Mouse (Mus musculus): Measurements from ENCODE around the gene Nectin1. TPM values are rescaled to one million over a fixed set of nuclear protein-coding genes. Genes with fewer than 3 reads are reported as not detected.

Gene Nectin1
- total RNA-seq, 2 experiments from 2014 or later = not detected

- no peak for ATAC-seq (replicated peaks; ENCODE audit: low FRiP score, poor library complexity, severe bottlenecking)
Measured at GRCm38 (mm10) chr9:43757972-43758965, 14.5 kb downstream of the Nectin1 start.

- ATAC-seq (replicated peaks; ENCODE audit: low FRiP score, poor library complexity, severe bottlenecking) = no peak
Measured at GRCm38 (mm10) chr9:43760078-43760477, 16.3 kb downstream of the Nectin1 start.

GRCm38 (mm10) chr9:43761181-43761820, 17.5 kb downstream of the Nectin1 start:
- no peak for ATAC-seq (replicated peaks; ENCODE audit: low FRiP score, poor library complexity, severe bottlenecking)

GRCm38 (mm10) chr9:43761941-43762340, 18.2 kb downstream of the Nectin1 start:
- no peak for ATAC-seq (replicated peaks; ENCODE audit: low FRiP score, poor library complexity, severe bottlenecking)

- ATAC-seq (replicated peaks; ENCODE audit: low FRiP score, poor library complexity, severe bottlenecking) = no peak
Measured at GRCm38 (mm10) chr9:43765419-43766179, 21.8 kb downstream of the Nectin1 start.

GRCm38 (mm10) chr9:43768779-43769178, 25.0 kb downstream of the Nectin1 start:
- no peak for ATAC-seq (replicated peaks; ENCODE audit: low FRiP score, poor library complexity, severe bottlenecking)

GRCm38 (mm10) chr9:43769228-43769627, 25.4 kb downstream of the Nectin1 start:
- ATAC-seq (replicated peaks; ENCODE audit: low FRiP score, poor library complexity, severe bottlenecking) = no peak

- ATAC-seq (replicated peaks; ENCODE audit: low FRiP score, poor library complexity, severe bottlenecking) = no peak
Measured at GRCm38 (mm10) chr9:43769940-43770339, 26.2 kb downstream of the Nectin1 start.

- no peak for ATAC-seq (replicated peaks; ENCODE audit: low FRiP score, poor library complexity, severe bottlenecking)
Measured at GRCm38 (mm10) chr9:43771041-43771440, 27.3 kb downstream of the Nectin1 start.

GRCm38 (mm10) chr9:43772460-43772859, 28.7 kb downstream of the Nectin1 start:
- no peak for ATAC-seq (replicated peaks; ENCODE audit: low FRiP score, poor library complexity, severe bottlenecking)

GRCm38 (mm10) chr9:43773521-43773920, 29.7 kb downstream of the Nectin1 start:
- ATAC-seq (replicated peaks; ENCODE audit: low FRiP score, poor library complexity, severe bottlenecking) = no peak

- no peak for ATAC-seq (replicated peaks; ENCODE audit: low FRiP score, poor library complexity, severe bottlenecking)
Measured at GRCm38 (mm10) chr9:43774427-43774826, 30.6 kb downstream of the Nectin1 start.

- ATAC-seq (replicated peaks; ENCODE audit: low FRiP score, poor library complexity, severe bottlenecking) = no peak
Measured at GRCm38 (mm10) chr9:43776231-43776630, 32.4 kb downstream of the Nectin1 start.

- no peak for ATAC-seq (replicated peaks; ENCODE audit: low FRiP score, poor library complexity, severe bottlenecking)
Measured at GRCm38 (mm10) chr9:43777362-43778360, 33.9 kb downstream of the Nectin1 start.

GRCm38 (mm10) chr9:43780883-43781282, 37.1 kb downstream of the Nectin1 start:
- ATAC-seq (replicated peaks; ENCODE audit: low FRiP score, poor library complexity, severe bottlenecking) = no peak

- no peak for ATAC-seq (replicated peaks; ENCODE audit: low FRiP score, poor library complexity, severe bottlenecking)
Measured at GRCm38 (mm10) chr9:43782401-43782800, 38.6 kb downstream of the Nectin1 start.

GRCm38 (mm10) chr9:43783959-43784358, 40.2 kb downstream of the Nectin1 start:
- ATAC-seq (replicated peaks; ENCODE audit: low FRiP score, poor library complexity, severe bottlenecking) = no peak

GRCm38 (mm10) chr9:43784841-43785240, 41.1 kb downstream of the Nectin1 start:
- ATAC-seq (replicated peaks; ENCODE audit: low FRiP score, poor library complexity, severe bottlenecking) = no peak

GRCm38 (mm10) chr9:43787591-43787990, 43.8 kb downstream of the Nectin1 start:
- ATAC-seq (replicated peaks; ENCODE audit: low FRiP score, poor library complexity, severe bottlenecking) = no peak

Data from erythroid progenitor cell, adult 5-6 weeks (primary cell).